Mouse (Mus musculus): ENCODE results near the gene Sult2a5. TPM values are rescaled to one million over a fixed set of nuclear protein-coding genes. Genes with fewer than 3 reads are reported as not detected.

Sult2a5 gene
- total RNA-seq (2021), result not detected
- long read RNA-seq, experiment 1, result 0 reads
- long read RNA-seq, experiment 2, result 0 reads

GRCm38 (mm10) chr7:13623667-13624066 lies at the start of gene Sult2a5:
Sult2a5 (plus strand) TSS chr7:13623967.
- DNase-seq (ENCODE audit: low spot score in 2 of 2), result no peak

Other genes with a start within 250 kb of the Sult2a5 start
- gene Cabp5, start 225.8 kb upstream of the Sult2a5 start, total RNA-seq (2021), result under 1 TPM in 1 of 2 experiments, not detected in 1; 0.20 TPM
- gene Bsph1, start 173.1 kb upstream of the Sult2a5 start, total RNA-seq (2021), result not detected
- gene Bsph2, start 52.9 kb upstream of the Sult2a5 start, total RNA-seq (2021), result not detected
- not detected for gene Sult2a2, start 109.5 kb downstream of the Sult2a5 start, total RNA-seq (2021)
- not detected for gene Sult2a1, start 213.4 kb downstream of the Sult2a5 start, total RNA-seq (2021)

Measured in gastrocnemius, postnatal 4 days (tissue).